Comparison of ENCODE assay signal across 20 mouse cellular contexts in genomic region chr1:28025720-28026119, GRCm38 (mm10).
A peak's percentile ranks its signal among the peaks of the same experiment; 100 is the strongest.
DNase-seq lines count a peak whose midpoint lies in the region; ATAC-seq and TF ChIP-seq lines count a peak whose summit lies in the region.
"Had no signal": no experiment of that assay in that cellular context is flagged by ENCODE, and none has a peak within 500 bp of the region (broad histone marks: within the 10 kb centered on the region; RNA-seq: fewer than 3 reads in every experiment).

No protein-coding gene starts in this region.

- no peak overlapping the region for H3K4me3 ChIP-seq in forebrain, embryonic 14.5 days (ENCODE audit: low read depth, low read length)
- no peak overlapping the region for H3K4me3 ChIP-seq in forebrain, embryonic 13.5 days
- no peak overlapping the region for H3K4me3 ChIP-seq in heart, embryonic 16.5 days (ENCODE audit: low read length)
- H3K4me3 ChIP-seq in lung, embryonic 16.5 days (ENCODE audit: low read length) = no peak overlapping the region
- no peak overlapping the region for H3K4me3 ChIP-seq in thymus, adult 2 months (ENCODE audit: control insufficient read depth, insufficient read depth, low read length)
- H3K4me3 ChIP-seq: forebrain, embryonic 15.5 days; limb, embryonic 15.5 days; midbrain, embryonic 12.5 days; neural tube, embryonic 15.5 days had no signal

- no peaks in the 10 kb centered on the region for H3K27me3 ChIP-seq in forebrain, embryonic 14.5 days (replicated peaks; ENCODE audit: control insufficient read depth, insufficient read depth, low read length)
- H3K27me3 ChIP-seq in forebrain, embryonic 13.5 days = no peaks in the 10 kb centered on the region
- H3K27me3 ChIP-seq in heart, embryonic 16.5 days (ENCODE audit: control insufficient read depth, insufficient read depth, low read length) = no peaks in the 10 kb centered on the region
- H3K27me3 ChIP-seq in lung, embryonic 16.5 days (ENCODE audit: control insufficient read depth, insufficient read depth, low read depth, low read length) = no peaks in the 10 kb centered on the region
- H3K27me3 ChIP-seq in thymus, adult 2 months (ENCODE audit: control insufficient read depth, insufficient read depth, low read length) = no peaks in the 10 kb centered on the region
- H3K27me3 ChIP-seq: forebrain, embryonic 15.5 days; limb, embryonic 15.5 days; midbrain, embryonic 12.5 days; neural tube, embryonic 15.5 days had no signal

- H3K9ac ChIP-seq in forebrain, embryonic 14.5 days (ENCODE audit: low read length) = no peak overlapping the region
- no peak overlapping the region for H3K9ac ChIP-seq in forebrain, embryonic 13.5 days
- H3K9ac ChIP-seq in heart, embryonic 16.5 days (ENCODE audit: low read length) = no peak overlapping the region
- H3K9ac ChIP-seq in lung, embryonic 16.5 days (ENCODE audit: low read length) = no peak overlapping the region
- H3K9ac ChIP-seq: forebrain, embryonic 15.5 days; limb, embryonic 15.5 days; midbrain, embryonic 12.5 days; neural tube, embryonic 15.5 days had no signal

- peak; percentile 37 for DNase-seq in forebrain, embryonic 14.5 days (ENCODE audit: low spot score)
- no peak for DNase-seq in heart, adult 8-10 months (ENCODE audit: low spot score)
- no peak for DNase-seq in lung, adult 18-20 months
- DNase-seq in adrenal gland, postnatal 10 days = no peak
- DNase-seq in thymus, adult 2 months = no peak
- DNase-seq: adrenal gland, adult 2 months; cerebellum, adult 11 months; cerebellum, postnatal 25 days; kidney, adult 18-20 months; lung, postnatal 4 days; right cerebral cortex, postnatal 25 days; thymus, postnatal 25 days had no signal

- no peaks in the 10 kb centered on the region for H3K4me1 ChIP-seq in forebrain, embryonic 14.5 days (ENCODE audit: control insufficient read depth, insufficient read depth, low read length)
- H3K4me1 ChIP-seq in forebrain, embryonic 13.5 days = no peaks in the 10 kb centered on the region
- peaks cover 7% of the 10 kb centered on the region; the same call in 1 of the 2 replicates for H3K4me1 ChIP-seq in heart, embryonic 16.5 days (ENCODE audit: control insufficient read depth, insufficient read depth, low read length)
- H3K4me1 ChIP-seq in lung, embryonic 16.5 days (replicated peaks; ENCODE audit: control insufficient read depth, insufficient read depth, low read length) = no peaks in the 10 kb centered on the region
- no peaks in the 10 kb centered on the region for H3K4me1 ChIP-seq in thymus, adult 2 months (replicated peaks; ENCODE audit: control insufficient read depth, insufficient read depth, low read length)
- H3K4me1 ChIP-seq: forebrain, embryonic 15.5 days; limb, embryonic 15.5 days; midbrain, embryonic 12.5 days; neural tube, embryonic 15.5 days had no signal

- TF ChIP-seq POLR2A in thymus, adult 2 months (IDR thresholded peaks at IDR 0.05; ENCODE audit: control insufficient read depth, extremely low read depth, insufficient read depth, low read length, poor library complexity) = no peak

- 64% methylated on average over 2 of the region's 2 CpGs for whole genome bisulfite sequencing in forebrain, embryonic 14.5 days
- WGBS in forebrain, embryonic 13.5 days = 74% methylated on average over 2 of the region's 2 CpGs
- WGBS in heart, embryonic 16.5 days = 24% methylated on average over 2 of the region's 2 CpGs
- 41% methylated on average over 2 of the region's 2 CpGs for WGBS in lung, embryonic 16.5 days
- 80% methylated on average over 2 of the region's 2 CpGs for WGBS in thymus, adult 2 months

- no peaks in the 10 kb centered on the region for H3K36me3 ChIP-seq in forebrain, embryonic 14.5 days (ENCODE audit: control insufficient read depth, insufficient read depth, low read length)
- H3K36me3 ChIP-seq in forebrain, embryonic 13.5 days (ENCODE audit: poor library complexity, severe bottlenecking) = no peaks in the 10 kb centered on the region
- H3K36me3 ChIP-seq in heart, embryonic 16.5 days (ENCODE audit: control insufficient read depth, insufficient read depth) = no peaks in the 10 kb centered on the region
- no peaks in the 10 kb centered on the region for H3K36me3 ChIP-seq in lung, embryonic 16.5 days (ENCODE audit: control insufficient read depth, insufficient read depth, low read length)
- no peaks in the 10 kb centered on the region for H3K36me3 ChIP-seq in thymus, adult 2 months (ENCODE audit: control insufficient read depth, insufficient read depth, low read length)
- H3K36me3 ChIP-seq: forebrain, embryonic 15.5 days; limb, embryonic 15.5 days; midbrain, embryonic 12.5 days; neural tube, embryonic 15.5 days had no signal

- ATAC-seq in forebrain, embryonic 14.5 days = no peak
- no peak for ATAC-seq in forebrain, embryonic 13.5 days
- ATAC-seq in heart, embryonic 16.5 days (replicated peaks; ENCODE audit: extremely low read depth, insufficient read depth, low FRiP score) = peak; percentile 78
- ATAC-seq in lung, embryonic 16.5 days (ENCODE audit: low read depth) = peak; percentile 49; the same call in 1 of the 2 replicates
- ATAC-seq: forebrain, embryonic 15.5 days; hindbrain, embryonic 16.5 days had no signal

- no peaks in the 10 kb centered on the region for H3K9me3 ChIP-seq in forebrain, embryonic 14.5 days (replicated peaks; ENCODE audit: control insufficient read depth, low read length)
- H3K9me3 ChIP-seq in forebrain, embryonic 13.5 days (replicated peaks) = no peaks in the 10 kb centered on the region
- no peaks in the 10 kb centered on the region for H3K9me3 ChIP-seq in heart, embryonic 16.5 days (replicated peaks; ENCODE audit: control insufficient read depth, low read length)
- H3K9me3 ChIP-seq in lung, embryonic 16.5 days (ENCODE audit: control insufficient read depth, low read length) = no peaks in the 10 kb centered on the region
- H3K9me3 ChIP-seq: forebrain, embryonic 15.5 days; limb, embryonic 15.5 days; midbrain, embryonic 12.5 days; neural tube, embryonic 15.5 days had no signal

- H3K27ac ChIP-seq in forebrain, embryonic 14.5 days (ENCODE audit: low read depth, low read length) = no peak overlapping the region
- H3K27ac ChIP-seq in forebrain, embryonic 13.5 days = no peak overlapping the region
- peak overlapping the region; percentile 43; the same call in 1 of the 2 replicates for H3K27ac ChIP-seq in heart, embryonic 16.5 days (ENCODE audit: low read length)
- H3K27ac ChIP-seq in lung, embryonic 16.5 days (ENCODE audit: low read length) = no peak overlapping the region
- no peak overlapping the region for H3K27ac ChIP-seq in thymus, adult 2 months (ENCODE audit: control insufficient read depth, insufficient read depth, low read length)
- H3K27ac ChIP-seq: forebrain, embryonic 15.5 days; limb, embryonic 15.5 days; midbrain, embryonic 12.5 days; neural tube, embryonic 15.5 days had no signal

- TF ChIP-seq CTCF in thymus, adult 2 months (IDR thresholded peaks at IDR 0.05; ENCODE audit: borderline replicate concordance, control insufficient read depth, extremely low read depth, insufficient read depth, low read length, poor library complexity) = no peak

- no peak overlapping the region for H3K4me2 ChIP-seq in forebrain, embryonic 14.5 days (ENCODE audit: low read length)
- no peak overlapping the region for H3K4me2 ChIP-seq in forebrain, embryonic 13.5 days
- H3K4me2 ChIP-seq in heart, embryonic 16.5 days (ENCODE audit: low read depth, low read length) = peak overlapping the region; percentile 8
- H3K4me2 ChIP-seq in lung, embryonic 16.5 days (ENCODE audit: low read depth, low read length) = no peak overlapping the region
- H3K4me2 ChIP-seq: forebrain, embryonic 15.5 days; limb, embryonic 15.5 days; midbrain, embryonic 12.5 days; neural tube, embryonic 15.5 days had no signal

Comparison
In these comparisons a context has a peak if more than half of its experiments do, and no peak if none do; other contexts are left out.
1. ATAC-seq: peak in heart, embryonic 16.5 days (single experiment) and lung, embryonic 16.5 days (single experiment); none in forebrain, embryonic 14.5 days (single experiment) and forebrain, embryonic 13.5 days (single experiment).